Mouse (Mus musculus): ENCODE data around the gene Thop1. TPM values are rescaled to one million over a fixed set of nuclear protein-coding genes. Genes with fewer than 3 reads are reported as not detected.
A peak's percentile ranks its signal among the peaks of the same experiment; 100 is the strongest.
"Not testable (repeated sequence)": the region's sequence is repeated elsewhere in the genome, so short reads cannot be mapped to it uniquely, and the experiment has no call there.

The Thop1 gene
- polyA plus RNA-seq, 1 experiment from 2014 or later = 102 TPM

GRCm38 (mm10) chr10:81036251-81036650 is 33.6 kb upstream of the Thop1 start:
- Histone ChIP-seq H3K27ac (replicated peaks) (no peak overlapping the region), H3K9me3 (no peaks in the 10 kb centered on the region), H3K4me3 (no peak overlapping the region), H3K36me3 (replicated peaks) (peaks cover 3% of the 10 kb centered on the region), H3K4me1 (peaks cover 11% of the 10 kb centered on the region; the same call in 1 of the 2 replicates), H3K27me3 (replicated peaks; ENCODE audit: low read depth, poor library complexity, severe bottlenecking) (no peaks in the 10 kb centered on the region)
- no peak for DNase-seq (ENCODE audit: low spot score)
- WGBS = 75% methylated on average over 7 of the region's 7 CpGs

GRCm38 (mm10) chr10:81036988-81037580 is 32.8 kb upstream of the Thop1 start, which contains the start of gene Slc39a3:
Gene Slc39a3 (minus strand): TSS chr10:81037426.
- WGBS = 1% methylated on average over 35 of the region's 35 CpGs
- Histone ChIP-seq H3K27ac (replicated peaks) (peak within 1 kb of the TSS; percentile 81), H3K27me3 (replicated peaks; ENCODE audit: low read depth, poor library complexity, severe bottlenecking) (no peaks in the 10 kb centered on the region), H3K9me3 (no peaks in the 10 kb centered on the region), H3K4me3 (peak within 1 kb of the TSS; percentile 81), H3K4me1 (peaks cover 11% of the 10 kb centered on the region; the same call in 1 of the 2 replicates), H3K36me3 (replicated peaks) (no peaks in the 10 kb centered on the region; the same call in 1 of the 2 replicates)
- peak; percentile 98 for DNase-seq (ENCODE audit: low spot score)

GRCm38 (mm10) chr10:81041458-81042175 is 28.2 kb upstream of the Thop1 start:
- no peaks in the 10 kb centered on the region for H3K27me3 ChIP-seq (replicated peaks; ENCODE audit: low read depth, poor library complexity, severe bottlenecking)
- H3K9me3 ChIP-seq = no peaks in the 10 kb centered on the region
- no peak overlapping the region for H3K27ac ChIP-seq (replicated peaks)
- H3K36me3 ChIP-seq (replicated peaks) = peaks cover 44% of the 10 kb centered on the region
- WGBS = 34% methylated on average over 13 of the region's 13 CpGs
- H3K4me1 ChIP-seq = peaks cover 11% of the 10 kb centered on the region; the same call in 1 of the 2 replicates
- H3K4me3 ChIP-seq = no peak overlapping the region
- DNase-seq (ENCODE audit: low spot score) = peak; percentile 75

- H3K4me1 ChIP-seq; H3K27me3 ChIP-seq (replicated peaks; ENCODE audit: low read depth, poor library complexity, severe bottlenecking); H3K9me3 ChIP-seq; DNase-seq (ENCODE audit: low spot score); H3K4me3 ChIP-seq; H3K27ac ChIP-seq (replicated peaks): not testable (repeated sequence)
- 92% methylated on average over 14 of the region's 14 CpGs for WGBS
- H3K36me3 ChIP-seq (replicated peaks) = peaks cover 80% of the 10 kb centered on the region
Observed at GRCm38 (mm10) chr10:81045246-81045645, 24.6 kb upstream of the Thop1 start.

GRCm38 (mm10) chr10:81050645-81051044 is 19.2 kb upstream of the Thop1 start:
- Histone ChIP-seq H3K4me1 (peaks cover 4% of the 10 kb centered on the region), H3K36me3 (replicated peaks) (peaks cover 98% of the 10 kb centered on the region), H3K9me3 (no peaks in the 10 kb centered on the region), H3K27me3 (replicated peaks; ENCODE audit: low read depth, poor library complexity, severe bottlenecking) (no peaks in the 10 kb centered on the region), H3K27ac (replicated peaks) (no peak overlapping the region), H3K4me3 (no peak overlapping the region)
- 83% methylated on average over 4 of the region's 4 CpGs for WGBS
- peak; percentile 31 for DNase-seq (ENCODE audit: low spot score)

- no peak overlapping the region for H3K27ac ChIP-seq (replicated peaks)
- H3K9me3 ChIP-seq = no peaks in the 10 kb centered on the region
- no peak overlapping the region for H3K4me3 ChIP-seq
- WGBS = 94% methylated on average over 6 of the region's 6 CpGs
- DNase-seq (ENCODE audit: low spot score) = no peak
- peaks cover 95% of the 10 kb centered on the region for H3K36me3 ChIP-seq (replicated peaks)
- H3K27me3 ChIP-seq (replicated peaks; ENCODE audit: low read depth, poor library complexity, severe bottlenecking) = no peaks in the 10 kb centered on the region
- peaks cover 4% of the 10 kb centered on the region for H3K4me1 ChIP-seq
Observed at GRCm38 (mm10) chr10:81051133-81051532, 18.7 kb upstream of the Thop1 start.

- Histone ChIP-seq H3K36me3 (replicated peaks) (peaks cover 94% of the 10 kb centered on the region), H3K4me1 (peaks cover 12% of the 10 kb centered on the region), H3K4me3 (no peak overlapping the region), H3K9me3 (no peaks in the 10 kb centered on the region), H3K27ac (replicated peaks) (no peak overlapping the region), H3K27me3 (replicated peaks; ENCODE audit: low read depth, poor library complexity, severe bottlenecking) (no peaks in the 10 kb centered on the region)
- no peak for DNase-seq (ENCODE audit: low spot score)
- WGBS = 93% methylated on average over 5 of the region's 5 CpGs
Observed at GRCm38 (mm10) chr10:81052577-81052976, 17.3 kb upstream of the Thop1 start.

GRCm38 (mm10) chr10:81055169-81055568 is 14.7 kb upstream of the Thop1 start:
- Histone ChIP-seq H3K36me3 (replicated peaks) (peaks cover 75% of the 10 kb centered on the region), H3K27me3 (replicated peaks; ENCODE audit: low read depth, poor library complexity, severe bottlenecking) (no peaks in the 10 kb centered on the region), H3K27ac (replicated peaks) (no peak overlapping the region), H3K4me3 (no peak overlapping the region), H3K9me3 (no peaks in the 10 kb centered on the region), H3K4me1 (peaks cover 32% of the 10 kb centered on the region)
- 77% methylated on average over 6 of the region's 6 CpGs for WGBS
- DNase-seq (ENCODE audit: low spot score) = no peak

GRCm38 (mm10) chr10:81055802-81056340 is 14.0 kb upstream of the Thop1 start:
- not testable (repeated sequence) for H3K4me3 ChIP-seq; DNase-seq (ENCODE audit: low spot score); H3K9me3 ChIP-seq; H3K27ac ChIP-seq (replicated peaks); H3K27me3 ChIP-seq (replicated peaks; ENCODE audit: low read depth, poor library complexity, severe bottlenecking)
- Histone ChIP-seq H3K4me1 (peaks cover 32% of the 10 kb centered on the region), H3K36me3 (replicated peaks) (peaks cover 68% of the 10 kb centered on the region)
- 85% methylated on average over 11 of the region's 11 CpGs for WGBS

- peaks cover 51% of the 10 kb centered on the region for H3K36me3 ChIP-seq (replicated peaks)
- no peaks in the 10 kb centered on the region for H3K27me3 ChIP-seq (replicated peaks; ENCODE audit: low read depth, poor library complexity, severe bottlenecking)
- H3K4me1 ChIP-seq = peaks cover 32% of the 10 kb centered on the region
- 0 out of 2 replicates have a peak overlapping the region, but pooled peaks have one; percentile 0 for H3K4me3 ChIP-seq
- H3K9me3 ChIP-seq = no peaks in the 10 kb centered on the region
- WGBS = 95% methylated on average over 23 of the region's 23 CpGs
- no peak for DNase-seq (ENCODE audit: low spot score)
- no peak overlapping the region for H3K27ac ChIP-seq (replicated peaks)
Observed at GRCm38 (mm10) chr10:81057406-81058130, 12.3 kb upstream of the Thop1 start.

- no peaks in the 10 kb centered on the region for H3K9me3 ChIP-seq
- no peak overlapping the region for H3K27ac ChIP-seq (replicated peaks)
- 94% methylated on average over 6 of the region's 6 CpGs for WGBS
- H3K27me3 ChIP-seq (replicated peaks; ENCODE audit: low read depth, poor library complexity, severe bottlenecking) = no peaks in the 10 kb centered on the region
- H3K4me3 ChIP-seq = peak overlapping the region; percentile 88
- H3K4me1 ChIP-seq = peaks cover 32% of the 10 kb centered on the region
- no peak for DNase-seq (ENCODE audit: low spot score)
- peaks cover 39% of the 10 kb centered on the region for H3K36me3 ChIP-seq (replicated peaks)
Observed at GRCm38 (mm10) chr10:81058896-81059295, 10.9 kb upstream of the Thop1 start.

Measured in embryonic facial prominence, embryonic 10.5 days (tissue).